Mouse (Mus musculus): ENCODE results near the gene Vwa2.

Vwa2 gene

GRCm38 (mm10) chr19:56940507-56940906 is 66.5 kb downstream of the Vwa2 start:
- in situ Hi-C loops (cut with MboI; ENCODE audit: low pct_unique_long_range_greater_than_20kb in 1 of 2, low sequenced_read_pairs in 2 of 2, unreplicated experiment in 1 of 2), result no loop called here

- in situ Hi-C loops (cut with MboI; ENCODE audit: low pct_unique_long_range_greater_than_20kb in 1 of 2, low sequenced_read_pairs in 2 of 2, unreplicated experiment in 1 of 2), result no loop called here
Observed at GRCm38 (mm10) chr19:56942216-56942615, 68.2 kb downstream of the Vwa2 start.

GRCm38 (mm10) chr19:56944211-56944610 is 70.2 kb downstream of the Vwa2 start:
- in situ Hi-C loops (cut with MboI; ENCODE audit: low pct_unique_long_range_greater_than_20kb in 1 of 2, low sequenced_read_pairs in 2 of 2, unreplicated experiment in 1 of 2), result no loop called here

- in situ Hi-C loops (cut with MboI; ENCODE audit: low pct_unique_long_range_greater_than_20kb in 1 of 2, low sequenced_read_pairs in 2 of 2, unreplicated experiment in 1 of 2), result no loop called here
Observed at GRCm38 (mm10) chr19:56944826-56945225, 70.8 kb downstream of the Vwa2 start.

GRCm38 (mm10) chr19:56945621-56946020 is 71.6 kb downstream of the Vwa2 start:
- in situ Hi-C loops (cut with MboI; ENCODE audit: low pct_unique_long_range_greater_than_20kb in 1 of 2, low sequenced_read_pairs in 2 of 2, unreplicated experiment in 1 of 2), result no loop called here

- in situ Hi-C loops (cut with MboI; ENCODE audit: low pct_unique_long_range_greater_than_20kb in 1 of 2, low sequenced_read_pairs in 2 of 2, unreplicated experiment in 1 of 2), result no loop called here
Observed at GRCm38 (mm10) chr19:56946277-56946676, 72.2 kb downstream of the Vwa2 start.

GRCm38 (mm10) chr19:56946727-56947126 is 72.7 kb downstream of the Vwa2 start:
- in situ Hi-C loops (cut with MboI; ENCODE audit: low pct_unique_long_range_greater_than_20kb in 1 of 2, low sequenced_read_pairs in 2 of 2, unreplicated experiment in 1 of 2), result no loop called here

GRCm38 (mm10) chr19:56947971-56948610 is 74.0 kb downstream of the Vwa2 start:
- in situ Hi-C loops (cut with MboI; ENCODE audit: low pct_unique_long_range_greater_than_20kb in 1 of 2, low sequenced_read_pairs in 2 of 2, unreplicated experiment in 1 of 2), result no loop called here

GRCm38 (mm10) chr19:56949868-56950267 is 75.8 kb downstream of the Vwa2 start:
- in situ Hi-C loops (cut with MboI; ENCODE audit: low pct_unique_long_range_greater_than_20kb in 1 of 2, low sequenced_read_pairs in 2 of 2, unreplicated experiment in 1 of 2), result no loop called here

- in situ Hi-C loops (cut with MboI; ENCODE audit: low pct_unique_long_range_greater_than_20kb in 1 of 2, low sequenced_read_pairs in 2 of 2, unreplicated experiment in 1 of 2), result no loop called here
Observed at GRCm38 (mm10) chr19:56950818-56951217, 76.8 kb downstream of the Vwa2 start.

- in situ Hi-C loops (cut with MboI; ENCODE audit: low pct_unique_long_range_greater_than_20kb in 1 of 2, low sequenced_read_pairs in 2 of 2, unreplicated experiment in 1 of 2), result no loop called here
Observed at GRCm38 (mm10) chr19:56953856-56954255, 79.8 kb downstream of the Vwa2 start.

- in situ Hi-C loops (cut with MboI; ENCODE audit: low pct_unique_long_range_greater_than_20kb in 1 of 2, low sequenced_read_pairs in 2 of 2, unreplicated experiment in 1 of 2), result no loop called here
Observed at GRCm38 (mm10) chr19:56954857-56955256, 80.8 kb downstream of the Vwa2 start.

GRCm38 (mm10) chr19:56955568-56956513 is 81.8 kb downstream of the Vwa2 start:
- in situ Hi-C loops (cut with MboI; ENCODE audit: low pct_unique_long_range_greater_than_20kb in 1 of 2, low sequenced_read_pairs in 2 of 2, unreplicated experiment in 1 of 2), result no loop called here

- in situ Hi-C loops (cut with MboI; ENCODE audit: low pct_unique_long_range_greater_than_20kb in 1 of 2, low sequenced_read_pairs in 2 of 2, unreplicated experiment in 1 of 2), result no loop called here
Observed at GRCm38 (mm10) chr19:56958011-56958410, 84.0 kb downstream of the Vwa2 start.

- in situ Hi-C loops (cut with MboI; ENCODE audit: low pct_unique_long_range_greater_than_20kb in 1 of 2, low sequenced_read_pairs in 2 of 2, unreplicated experiment in 1 of 2), result no loop called here
Observed at GRCm38 (mm10) chr19:56958582-56959021, 84.6 kb downstream of the Vwa2 start.

- in situ Hi-C loops (cut with MboI; ENCODE audit: low pct_unique_long_range_greater_than_20kb in 1 of 2, low sequenced_read_pairs in 2 of 2, unreplicated experiment in 1 of 2), result no loop called here
Observed at GRCm38 (mm10) chr19:56959057-56959456, 85.0 kb downstream of the Vwa2 start.

- in situ Hi-C loops (cut with MboI; ENCODE audit: low pct_unique_long_range_greater_than_20kb in 1 of 2, low sequenced_read_pairs in 2 of 2, unreplicated experiment in 1 of 2), result no loop called here
Observed at GRCm38 (mm10) chr19:56959601-56960000, 85.6 kb downstream of the Vwa2 start.
